Mouse (Mus musculus): ENCODE measurements around the gene Rasip1.

The Rasip1 gene

GRCm38 (mm10) chr7:45627261-45627660 is at the start of gene Rasip1:
TSS of gene Rasip1 (plus strand) at chr7:45627488.
- no peak for DNase-seq (ENCODE audit: low read depth)

DNA sequence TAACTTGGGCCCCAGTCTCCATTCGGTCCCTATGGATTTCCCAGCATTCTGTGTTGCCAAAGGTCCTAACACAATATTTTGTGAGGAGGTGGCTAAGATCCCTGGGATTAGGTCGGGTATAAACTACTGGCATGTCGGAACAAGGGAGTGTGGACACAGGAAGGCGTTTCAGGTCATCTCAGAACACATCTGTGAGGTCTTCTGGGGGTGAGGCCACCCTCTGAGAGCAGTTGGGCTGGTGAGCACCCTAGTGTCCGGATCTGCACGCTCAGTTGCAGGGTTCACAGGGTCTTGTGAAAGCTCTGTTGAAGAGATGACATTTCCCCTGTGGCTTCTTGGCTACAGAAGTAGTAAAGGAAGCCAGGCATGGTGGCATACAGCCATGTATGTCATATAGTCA is 41.4 kb upstream of the Rasip1 start:
- DNase-seq (ENCODE audit: low read depth), result no peak

- no peak for DNase-seq (ENCODE audit: low read depth)
Measured at GRCm38 (mm10) chr7:45587631-45588592, 39.4 kb upstream of the Rasip1 start.

DNA sequence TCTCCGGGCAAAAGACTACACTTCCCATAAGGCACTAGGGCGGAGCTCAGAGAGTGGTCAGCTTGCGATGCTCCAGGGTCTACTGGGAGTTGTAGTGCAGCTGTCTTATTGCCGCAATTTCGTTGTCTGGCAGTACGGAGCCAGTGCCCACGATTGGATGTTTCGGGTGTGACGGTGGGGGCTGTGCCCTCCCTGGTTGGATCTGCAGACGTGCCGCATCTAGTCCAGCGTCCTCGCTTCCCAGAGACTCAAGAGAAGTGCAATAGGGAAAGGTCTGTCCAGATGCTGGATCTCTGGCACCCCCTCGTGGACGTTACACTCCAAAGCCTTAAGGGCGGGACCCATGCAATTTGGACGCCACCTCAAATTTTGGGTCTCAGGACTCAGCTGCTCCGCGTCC is 38.1 kb upstream of the Rasip1 start:
- DNase-seq (ENCODE audit: low read depth), result peak; percentile 99

DNA sequence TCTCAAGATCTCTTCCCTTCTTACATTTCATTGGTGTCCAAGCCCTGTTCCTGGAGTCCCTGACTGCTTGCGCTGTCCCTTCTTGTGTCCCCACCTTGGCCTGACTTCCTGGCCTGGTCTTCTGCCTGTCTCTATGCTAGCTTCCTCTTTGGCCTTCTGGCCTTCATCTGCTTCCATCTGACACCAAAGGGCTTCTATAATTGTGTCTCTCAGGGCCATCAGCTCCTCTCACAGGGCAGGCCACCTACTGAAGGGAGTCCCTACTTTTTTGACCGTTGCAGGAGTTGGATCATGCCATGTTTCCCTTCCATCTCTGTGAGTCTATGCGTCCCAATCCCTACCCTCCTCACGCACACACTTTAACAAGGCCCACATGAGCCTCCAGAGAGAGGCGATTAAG is 37.4 kb upstream of the Rasip1 start:
- no peak for DNase-seq (ENCODE audit: low read depth)

GRCm38 (mm10) chr7:45590874-45591273 is 36.4 kb upstream of the Rasip1 start:
- no peak for DNase-seq (ENCODE audit: low read depth)

- DNase-seq (ENCODE audit: low read depth), result no peak
Measured at GRCm38 (mm10) chr7:45591880-45592279, 35.4 kb upstream of the Rasip1 start.

DNA sequence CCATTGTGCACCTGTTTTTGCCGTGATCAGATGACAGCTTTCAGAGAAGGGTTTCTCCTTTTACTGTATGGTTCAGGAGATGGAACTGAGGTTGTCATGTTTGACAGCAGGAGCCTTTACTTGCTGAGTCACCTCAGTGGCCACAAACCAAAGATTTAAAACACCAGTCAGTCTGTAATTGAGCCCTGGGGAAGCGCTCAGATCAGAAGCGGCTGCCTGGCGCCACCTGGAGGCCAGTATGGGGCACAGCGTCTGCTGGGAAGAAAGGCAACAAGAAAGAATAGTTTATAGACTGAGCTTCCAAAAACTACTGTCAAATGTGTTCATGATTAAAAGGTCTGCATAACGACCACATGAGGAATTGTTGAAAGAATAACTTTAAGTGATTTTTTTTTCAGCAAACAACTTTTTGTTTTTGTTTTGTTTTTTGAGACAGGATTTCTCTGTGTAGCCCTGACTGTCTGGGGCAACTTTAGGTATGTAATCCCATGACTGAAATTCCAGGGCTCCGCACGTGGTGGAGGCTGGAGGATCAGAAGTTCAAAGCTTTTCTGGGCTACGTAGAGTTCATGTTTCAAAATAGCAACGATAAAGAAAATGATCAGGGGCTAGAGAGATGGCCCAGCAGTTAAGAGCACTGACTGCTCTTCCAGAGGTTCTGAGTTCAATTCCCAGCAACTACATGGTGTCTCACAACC is 34.0 kb upstream of the Rasip1 start:
- peak; percentile 75 for DNase-seq (ENCODE audit: low read depth)

DNA sequence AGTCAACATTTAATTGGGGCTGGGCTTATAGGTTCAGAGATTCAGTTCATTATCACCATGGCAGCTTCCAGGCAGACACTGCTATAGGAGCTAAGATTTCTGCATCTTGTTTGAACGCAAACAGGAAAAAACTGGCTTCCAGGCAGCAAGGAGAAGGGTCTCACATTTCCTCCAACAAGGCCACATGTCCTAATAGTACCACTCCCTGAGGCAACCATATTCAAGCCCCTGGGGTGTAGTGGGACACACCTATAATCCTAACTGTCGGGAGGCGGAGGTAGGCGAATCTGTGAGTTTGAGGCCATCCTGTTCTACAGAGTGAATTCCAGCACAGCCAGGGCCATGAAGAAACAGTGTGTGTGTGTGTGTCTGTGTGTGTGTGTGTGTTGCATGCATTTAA is 32.1 kb upstream of the Rasip1 start:
- DNase-seq (ENCODE audit: low read depth), result no peak

- no peak for DNase-seq (ENCODE audit: low read depth)
Measured at GRCm38 (mm10) chr7:45596107-45596506, 31.2 kb upstream of the Rasip1 start.

DNA sequence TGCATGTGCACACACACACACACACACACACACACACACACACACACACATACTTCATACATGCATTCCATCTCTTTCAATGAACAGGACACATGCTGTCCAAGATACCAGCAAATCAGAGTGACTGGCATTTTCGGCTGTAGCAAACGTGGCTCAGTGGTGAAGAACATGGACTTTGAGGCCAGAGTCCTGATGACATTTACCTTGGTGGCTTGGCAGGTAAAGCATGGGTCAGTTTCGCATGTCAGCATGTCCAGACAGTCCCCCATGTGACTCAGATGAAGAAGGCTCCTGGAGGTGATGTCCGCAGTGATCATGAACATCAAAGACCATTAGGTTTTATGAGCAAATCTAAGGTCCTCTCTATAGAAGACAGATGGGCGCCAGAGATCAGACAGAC is 30.3 kb upstream of the Rasip1 start:
- DNase-seq (ENCODE audit: low read depth), result no peak

- DNase-seq (ENCODE audit: low read depth), result no peak
Measured at GRCm38 (mm10) chr7:45597527-45597926, 29.8 kb upstream of the Rasip1 start.

DNA sequence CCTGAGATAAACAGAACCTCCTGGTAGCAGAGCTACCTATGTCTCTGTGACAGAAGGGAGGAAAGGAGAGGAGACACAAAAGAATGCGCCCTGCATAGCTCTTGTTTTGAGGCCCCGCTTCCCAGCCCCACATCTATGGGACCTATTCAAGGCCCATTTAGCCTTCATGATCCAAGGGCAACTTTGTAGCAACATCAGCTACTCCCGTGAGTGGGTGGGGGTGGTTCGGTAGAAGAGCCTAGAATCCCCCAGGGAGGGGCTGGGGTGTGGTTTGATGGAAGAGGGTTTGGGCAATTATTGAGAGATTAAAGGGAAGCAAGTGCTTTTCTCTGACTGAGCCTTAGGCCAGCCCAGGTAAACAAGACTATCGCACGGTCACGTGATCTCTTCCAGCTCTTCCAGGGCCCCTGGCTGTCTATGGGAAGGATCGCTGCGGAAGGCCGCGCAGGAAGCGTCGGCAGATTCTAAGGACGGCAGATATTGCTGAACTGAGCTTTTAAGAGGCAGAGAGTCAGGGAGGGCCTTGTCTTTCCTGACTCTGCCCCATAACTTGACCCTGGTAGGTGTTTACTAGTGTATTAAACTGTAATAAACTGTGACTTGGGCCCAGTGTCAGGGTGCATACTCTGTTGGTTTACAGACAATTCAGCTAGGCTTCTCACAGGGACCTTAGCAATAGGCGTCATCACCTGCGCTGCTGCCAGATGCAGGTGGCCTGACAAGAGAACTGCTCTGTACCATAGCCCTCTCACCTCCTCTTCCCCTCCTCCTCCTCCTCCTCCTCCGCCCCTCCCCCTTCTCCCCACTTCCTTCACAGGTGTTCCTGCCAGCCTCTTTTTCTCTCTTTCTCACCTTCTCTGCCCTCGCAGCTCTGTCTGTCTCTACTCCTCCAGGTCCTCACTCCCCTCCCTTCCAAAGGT is 28.1 kb upstream of the Rasip1 start:
- no peak for DNase-seq (ENCODE audit: low read depth)

DNA sequence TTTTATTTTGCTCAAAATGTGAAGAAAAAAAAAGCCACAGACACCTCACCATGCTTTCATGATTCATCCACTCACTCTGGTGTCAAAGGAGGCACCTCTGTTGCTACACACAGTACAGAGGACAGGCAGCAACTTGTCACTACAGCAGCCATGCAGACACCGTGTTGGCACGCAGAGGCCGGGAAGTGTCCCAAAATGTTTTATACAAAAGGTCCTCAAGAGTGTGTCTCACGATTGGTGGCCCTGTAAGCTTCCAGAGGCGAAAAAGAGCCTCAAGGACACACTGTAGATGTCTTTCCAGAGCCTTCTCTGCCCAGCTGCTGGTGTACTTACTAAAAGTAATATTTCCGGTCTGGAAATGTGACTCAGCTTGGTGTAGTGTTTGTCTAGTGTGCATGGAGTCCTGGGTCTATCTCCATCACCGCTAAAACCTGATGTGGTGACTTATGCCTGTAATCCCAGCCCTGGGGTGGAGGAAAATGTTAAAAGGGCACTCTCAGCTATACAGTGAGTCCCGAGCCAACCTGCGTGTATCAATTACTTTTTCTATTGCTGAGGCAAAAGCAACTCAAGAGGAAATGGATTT is 21.5 kb upstream of the Rasip1 start:
- DNase-seq (ENCODE audit: low read depth), result no peak

GRCm38 (mm10) chr7:45609511-45609910 is 17.8 kb upstream of the Rasip1 start:
- DNase-seq (ENCODE audit: low read depth), result no peak

GRCm38 (mm10) chr7:45616277-45616676 is 11.0 kb upstream of the Rasip1 start:
- DNase-seq (ENCODE audit: low read depth), result peak; percentile 29

GRCm38 (mm10) chr7:45617042-45617695 is 10.1 kb upstream of the Rasip1 start, which contains the start of gene Fut1:
TSS of gene Fut1 (plus strand) at chr7:45617289.
- no peak for DNase-seq (ENCODE audit: low read depth)

DNA sequence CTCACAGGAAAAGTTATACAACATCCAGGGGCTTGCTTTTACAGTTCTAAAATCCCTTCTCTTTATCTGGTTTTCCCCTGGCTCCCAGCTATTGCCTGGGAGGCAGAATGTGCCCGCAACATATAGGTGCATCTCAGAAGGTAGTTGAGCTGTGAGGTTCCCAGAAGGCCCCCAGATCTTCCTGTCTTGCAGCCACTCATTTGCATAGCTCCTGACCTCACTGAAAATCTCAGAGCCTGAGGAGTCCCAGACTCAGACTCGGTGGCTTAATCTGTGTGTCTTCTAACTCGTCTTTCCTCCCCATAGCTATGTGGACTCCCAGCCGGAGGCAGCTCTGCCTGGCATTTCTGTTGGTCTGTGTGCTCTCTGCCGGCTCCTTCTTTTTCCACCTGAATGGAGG is 9.0 kb upstream of the Rasip1 start:
- DNase-seq (ENCODE audit: low read depth), result no peak

GRCm38 (mm10) chr7:45619592-45619991 is 7.7 kb upstream of the Rasip1 start:
- DNase-seq (ENCODE audit: low read depth), result no peak

GRCm38 (mm10) chr7:45621443-45621842 is 5.8 kb upstream of the Rasip1 start, which contains the start of gene Izumo1:
TSS of gene Izumo1 (plus strand) at chr7:45621811.
- no peak for DNase-seq (ENCODE audit: low read depth)

GRCm38 (mm10) chr7:45623507-45623906 is 3.8 kb upstream of the Rasip1 start:
- DNase-seq (ENCODE audit: low read depth), result no peak
